Comparison of ENCODE assay signal across 10 mouse cellular contexts in genomic region chr8:125718914-125719313, GRCm38 (mm10). TPM values are rescaled to one million over a fixed set of nuclear protein-coding genes. Genes with fewer than 3 reads are reported as not detected.
DNase-seq lines count a peak whose midpoint lies in the region; ATAC-seq and TF ChIP-seq lines count a peak whose summit lies in the region.
"Had no signal": no experiment of that assay in that cellular context is flagged by ENCODE, and none has a peak within 500 bp of the region (broad histone marks: within the 10 kb centered on the region; RNA-seq: fewer than 3 reads in every experiment).

No protein-coding gene starts in this region.

- peak; percentile 72 for TF ChIP-seq RAD21 in CH12.LX (IDR thresholded peaks at IDR 0.05; ENCODE audit: low read depth, low read length)

- no peak overlapping the region for H3K4me3 ChIP-seq in kidney, postnatal 0 days (replicated peaks; ENCODE audit: low read depth, low read length)
- no peak overlapping the region for H3K4me3 ChIP-seq in CH12.LX (replicated peaks in 1 of 3; ENCODE audit: low read depth in 2 of 3, low read length in 2 of 3, poor library complexity in 1 of 3)
- H3K4me3 ChIP-seq: limb, embryonic 10.5 days had no signal

- TF ChIP-seq POLR2A in CH12.LX (IDR thresholded peaks at IDR 0.05; ENCODE audit: low read depth, low read length) = no peak
- TF ChIP-seq POLR2A in brain, embryonic 14.5 days (IDR thresholded peaks at IDR 0.05; ENCODE audit: borderline replicate concordance, extremely low read depth, insufficient read depth, insufficient read length, poor library complexity, severe bottlenecking) = no peak

- DNase-seq in kidney, postnatal 0 days (ENCODE audit: low spot score) = no peak
- no peak for DNase-seq in kidney, adult 18-20 months
- DNase-seq in 3T3-L1 (ENCODE audit: low read depth, low spot score) (peak; percentile 40), CH12.LX (ENCODE audit: extremely low read depth) (peak; percentile 51), MN1 (ENCODE audit: low spot score) (no peak)
- DNase-seq in brain, embryonic 14.5 days (ENCODE audit: low read depth) = no peak
- DNase-seq in adrenal gland, adult 2 months = no peak
- DNase-seq in kidney, adult 11 months = no peak
- DNase-seq: lung, postnatal 36 days had no signal

- no peak overlapping the region for H3K27ac ChIP-seq in kidney, postnatal 0 days
- no peak overlapping the region for H3K27ac ChIP-seq in CH12.LX (ENCODE audit: insufficient read depth, low read depth)

- no peak overlapping the region for H3K9ac ChIP-seq in kidney, postnatal 0 days (ENCODE audit: low read depth, low read length)
- no peak overlapping the region for H3K9ac ChIP-seq in CH12.LX (ENCODE audit: insufficient read depth, low read depth)

- TF ChIP-seq EP300 in CH12.LX (IDR thresholded peaks at IDR 0.05; ENCODE audit: low read length) = no peak

- H3K4me1 ChIP-seq in kidney, postnatal 0 days (replicated peaks; ENCODE audit: insufficient read depth, low read length) = no peaks in the 10 kb centered on the region
- H3K4me1 ChIP-seq in CH12.LX (ENCODE audit: control insufficient read depth in 1 of 2, insufficient read depth in 2 of 2) = peaks cover 9 to 19% of the 10 kb centered on the region in 2 experiments

- in situ Hi-C loops in CH12.LX (cut with MboI; ENCODE audit: low pct_ligation_motif_present, low pct_unique_long_range_greater_than_20kb, low sequenced_read_pairs) = no loop called here

- H3K27me3 ChIP-seq in kidney, postnatal 0 days (ENCODE audit: insufficient read depth, low read length) = no peaks in the 10 kb centered on the region
- H3K27me3 ChIP-seq in CH12.LX (replicated peaks) = peaks cover 3% of the 10 kb centered on the region

- ATAC-seq in kidney, postnatal 0 days (replicated peaks; ENCODE audit: low FRiP score, low read depth) = no peak

- 64% methylated on average over 4 of the region's 4 CpGs for WGBS in kidney, postnatal 0 days

- no peaks in the 10 kb centered on the region for H3K9me3 ChIP-seq in kidney, postnatal 0 days (replicated peaks; ENCODE audit: low read length)
- H3K9me3 ChIP-seq in CH12.LX (replicated peaks; ENCODE audit: low read length) = no peaks in the 10 kb centered on the region
- H3K9me3 ChIP-seq: limb, embryonic 10.5 days had no signal

- dilution Hi-C loops in CH12.LX (cut with MboI; ENCODE audit: extremely low pct_ligation_motif_present, extremely low pct_unique_long_range_greater_than_20kb, low sequenced_read_pairs) = no loop called here

- no peak overlapping the region for H3K4me2 ChIP-seq in kidney, postnatal 0 days (ENCODE audit: low read length)
- no peak overlapping the region for H3K4me2 ChIP-seq in CH12.LX (ENCODE audit: insufficient read depth, low read depth, poor library complexity, severe bottlenecking)

- no peaks in the 10 kb centered on the region for H3K36me3 ChIP-seq in kidney, postnatal 0 days (ENCODE audit: insufficient read depth, low read length)
- no peaks in the 10 kb centered on the region for H3K36me3 ChIP-seq in CH12.LX (replicated peaks in 1 of 2; ENCODE audit: control insufficient read depth in 1 of 2, insufficient read depth in 1 of 2, low read length in 1 of 2)
- H3K36me3 ChIP-seq: limb, embryonic 10.5 days had no signal

- H3K79me2 ChIP-seq in CH12.LX (replicated peaks; ENCODE audit: control insufficient read depth, extremely low read depth, insufficient read depth, poor library complexity, severe bottlenecking) = no peaks in the 10 kb centered on the region

- TF ChIP-seq CTCF in kidney, postnatal 0 days (IDR thresholded peaks at IDR 0.05; ENCODE audit: low read depth) = peak; percentile 62
- TF ChIP-seq CTCF in CH12.LX (conservative IDR thresholded peaks at IDR 0.05 in 1 of 2, IDR thresholded peaks at IDR 0.05 in 1 of 2; ENCODE audit: low read depth in 2 of 2, low read length in 2 of 2) = peak; percentile 77 to 82
- peak; percentile 41; the same call in 1 of the 2 replicates for TF ChIP-seq CTCF in brain, embryonic 14.5 days (IDR thresholded peaks at IDR 0.05; ENCODE audit: borderline replicate concordance, extremely low read depth, insufficient read depth, insufficient read length)

TF ChIP-seq in CH12.LX, 34 proteins besides CTCF, POLR2A, EP300 and RAD21:
- TF ChIP-seq MAZ (IDR thresholded peaks at IDR 0.05; ENCODE audit: low read depth, low read length) (no peak), SMC3 (IDR thresholded peaks at IDR 0.05; ENCODE audit: low read depth, low read length) (peak; percentile 78)

RNA-seq across cellular contexts. Expression of gene Ntpcr, which starts 10.8 kb away (rescaled TPM):
- polyA plus RNA-seq in kidney, postnatal 0 days (2015; fragmentation: Nextera tagmentation; extraction: Ambion mirVana) = 32.3 and 32.8 TPM in 2 replicates
- total RNA-seq in CH12.LX (2012; rRNA removed) (22.9 and 24.0 TPM in 2 replicates), CH12.LX (2014; rRNA removed) (23.6 and 25.0 TPM in 2 replicates)
- polyA plus RNA-seq in CH12.LX (2012; ENCODE audit: insufficient read length, low read depth) = 15.1 and 17.0 TPM in 2 replicates
- polyA plus RNA-seq in brain, embryonic 14.5 days (2012; rRNA removed) = 27.9 and 30.4 TPM in 2 replicates
- 10 to 100 TPM; 17.2 to 19.2 TPM for total RNA-seq in adrenal gland, adult 2 months (2021)
- 30.4 and 31.5 TPM in 2 replicates for polyA plus RNA-seq in adrenal gland, adult 2 months (2012; rRNA removed)

RNA-seq across cellular contexts. Expression of gene Map10, which starts 49.3 kb away (rescaled TPM):
- polyA plus RNA-seq in kidney, postnatal 0 days (2015; fragmentation: Nextera tagmentation; extraction: Ambion mirVana) = 4.7 and 5.3 TPM in 2 replicates
- total RNA-seq in CH12.LX (2012; rRNA removed) (5.1 and 6.7 TPM in 2 replicates), CH12.LX (2014; rRNA removed) (1.9 and 2.3 TPM in 2 replicates)
- 1.3 and 1.4 TPM in 2 replicates for polyA plus RNA-seq in CH12.LX (2012; ENCODE audit: insufficient read length, low read depth)
- polyA plus RNA-seq in brain, embryonic 14.5 days (2012; rRNA removed) = 5.1 and 5.8 TPM in 2 replicates
- 1 to 10 TPM; 2.9 to 5.5 TPM for total RNA-seq in adrenal gland, adult 2 months (2021)
- 3.0 and 3.2 TPM in 2 replicates for polyA plus RNA-seq in adrenal gland, adult 2 months (2012; rRNA removed)

Comparison
In these comparisons a context has a peak if more than half of its experiments do, and no peak if none do; other contexts are left out.
1. DNase-seq: peak in 3T3-L1 (single experiment) and CH12.LX (single experiment); none in kidney, postnatal 0 days (single experiment), kidney, adult 18-20 months (single experiment), brain, embryonic 14.5 days (single experiment), MN1 (single experiment), adrenal gland, adult 2 months (single experiment) and kidney, adult 11 months (single experiment).
2. Peak in every context shown above with its lines, with median percentiles within 50 percentile points of each other: CTCF ChIP-seq.